Mouse (Mus musculus) cerebellum, adult (tissue): Measurements from ENCODE around the gene Gm45837.

Source experiments
- ATAC-seq: cut with Nextera tagmentation; 2 replicates; pipeline ENCODE4 v1.9.2; 2017; ENCODE audit warnings: mild to moderate bottlenecking, moderate library complexity, mixed read lengths; ENCODE audit not compliant: insufficient number of reproducible peaks, low FRiP score, low TSS enrichment

Gene Gm45837

GRCm38 (mm10) chr7:101487102-101487501 lies 76.4 kb downstream of the Gm45837 start:
- ATAC-seq = no peak

DNA sequence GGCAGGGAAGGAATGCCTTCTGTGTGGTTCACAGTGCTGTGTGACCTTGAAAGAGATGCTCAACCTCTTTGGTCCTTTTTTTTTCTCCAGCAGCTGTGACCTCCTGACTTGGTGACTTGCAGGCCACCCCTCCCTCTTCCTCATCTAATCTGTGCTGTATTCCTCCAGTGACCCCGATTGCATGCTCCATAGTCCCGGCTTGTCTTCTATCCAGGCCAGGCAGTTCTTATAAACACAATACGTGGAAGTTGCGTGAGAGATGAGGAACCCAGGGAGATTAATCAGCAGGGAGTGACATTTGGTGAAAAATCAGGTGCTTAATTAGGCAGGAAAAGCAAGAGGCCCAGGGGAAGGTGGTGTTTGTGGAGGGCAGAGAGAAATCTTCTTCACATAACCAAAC lies 80.3 kb downstream of the Gm45837 start:
- ATAC-seq = no peak

DNA sequence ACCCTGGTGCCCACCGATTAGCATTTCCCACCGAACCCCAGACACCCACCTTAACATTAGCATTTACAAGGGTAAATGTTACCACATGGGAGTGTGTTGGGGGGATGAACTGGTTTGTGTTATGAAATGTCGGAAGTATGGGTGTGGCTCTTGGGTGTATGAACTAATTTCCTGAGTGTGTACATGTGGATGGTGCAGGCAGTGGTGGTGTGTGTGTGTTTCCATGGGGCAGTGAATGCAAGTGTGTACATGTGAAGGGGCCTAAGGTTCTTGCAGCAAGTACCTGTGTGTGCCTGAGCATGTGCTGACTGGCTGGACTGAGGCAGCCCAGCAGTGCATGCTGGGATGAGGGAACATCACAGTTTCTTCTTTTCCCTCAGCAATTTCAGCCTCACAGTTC lies 87.7 kb downstream of the Gm45837 start:
- no peak for ATAC-seq

DNA sequence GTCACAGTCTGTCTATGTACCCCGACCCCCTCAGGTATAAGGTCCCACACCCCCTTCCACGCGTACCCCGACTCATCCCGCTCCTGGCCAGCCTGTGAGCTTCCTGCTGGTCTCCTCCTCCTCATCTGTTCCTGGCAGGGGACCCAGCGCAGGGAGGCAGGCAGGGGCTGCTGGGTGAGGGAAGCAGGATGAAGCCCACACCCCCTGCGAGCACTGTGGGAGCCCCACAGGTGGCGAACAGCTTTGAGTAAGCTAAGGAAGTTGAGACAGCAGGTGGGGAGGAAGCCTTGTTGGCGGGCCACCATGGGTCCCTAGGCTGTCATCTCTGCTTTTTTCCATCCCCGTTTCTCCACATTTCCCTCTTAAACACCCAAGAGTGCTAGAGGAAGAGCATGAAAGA lies 88.6 kb downstream of the Gm45837 start:
- ATAC-seq = no peak

- no peak for ATAC-seq
Measured at GRCm38 (mm10) chr7:101499701-101500100, 89.0 kb downstream of the Gm45837 start.

DNA sequence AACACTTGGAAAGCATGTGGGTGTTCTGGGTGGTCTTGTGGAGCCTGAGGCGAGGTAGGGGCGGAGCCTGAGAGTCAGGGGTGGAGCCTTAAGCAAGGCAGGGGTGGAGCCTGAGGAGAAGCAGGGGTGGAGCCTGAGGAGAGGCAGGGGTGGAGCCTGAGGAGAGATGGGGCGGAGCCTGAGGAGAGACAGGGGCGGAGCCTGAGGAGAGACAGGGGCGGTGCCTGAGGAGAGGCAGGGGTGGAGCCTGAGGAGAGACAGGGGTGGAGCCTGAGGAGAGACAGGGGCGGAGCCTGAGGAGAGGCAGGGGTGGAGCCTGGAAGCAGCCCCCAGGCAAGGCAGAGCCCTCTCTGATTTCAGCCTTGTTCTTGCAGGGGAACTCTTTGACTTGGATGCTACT lies 90.5 kb downstream of the Gm45837 start:
- ATAC-seq = no peak

DNA sequence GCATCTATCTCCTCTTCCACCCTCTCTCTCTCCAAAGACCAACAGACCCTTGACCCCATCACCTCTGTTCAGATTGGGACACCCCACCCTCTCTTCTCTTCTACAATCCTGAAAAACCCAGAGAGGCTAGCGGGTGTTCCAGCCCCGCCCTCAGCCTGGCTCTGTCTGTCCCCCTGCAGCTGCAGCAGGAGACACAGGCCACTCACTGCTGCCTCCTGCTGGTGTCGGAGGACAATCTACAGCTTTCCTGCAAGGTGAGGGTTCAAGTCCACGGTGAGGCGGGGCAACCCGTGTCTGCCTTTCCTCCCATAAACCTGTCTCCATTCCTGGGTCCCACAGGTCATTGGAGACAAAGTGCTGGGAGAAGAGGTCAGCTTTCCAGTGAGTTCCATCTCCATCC lies 91.0 kb downstream of the Gm45837 start:
- ATAC-seq = no peak

- no peak; the same call in 1 of the 2 replicates for ATAC-seq
Measured at GRCm38 (mm10) chr7:101503351-101503750, 92.7 kb downstream of the Gm45837 start.

DNA sequence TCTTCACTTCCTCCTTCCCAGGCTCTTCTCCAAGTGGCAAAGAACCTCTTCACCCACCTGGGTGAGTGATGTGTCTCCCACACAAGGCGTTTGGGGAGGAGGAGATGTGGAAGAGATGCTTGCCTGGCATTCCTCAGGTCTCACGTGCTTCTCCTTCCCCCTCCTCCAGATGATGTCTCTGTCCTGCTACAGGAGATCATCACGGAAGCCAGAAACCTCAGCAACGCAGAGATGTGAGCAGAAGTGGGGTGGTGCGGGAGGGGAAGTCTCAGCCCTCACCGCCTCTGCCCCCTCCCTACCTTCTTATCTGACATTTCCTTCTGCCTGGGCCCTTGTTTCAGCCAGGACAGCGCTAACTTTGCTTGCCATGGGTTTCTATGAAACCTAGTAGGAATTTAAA lies 93.1 kb downstream of the Gm45837 start:
- ATAC-seq = no peak

DNA sequence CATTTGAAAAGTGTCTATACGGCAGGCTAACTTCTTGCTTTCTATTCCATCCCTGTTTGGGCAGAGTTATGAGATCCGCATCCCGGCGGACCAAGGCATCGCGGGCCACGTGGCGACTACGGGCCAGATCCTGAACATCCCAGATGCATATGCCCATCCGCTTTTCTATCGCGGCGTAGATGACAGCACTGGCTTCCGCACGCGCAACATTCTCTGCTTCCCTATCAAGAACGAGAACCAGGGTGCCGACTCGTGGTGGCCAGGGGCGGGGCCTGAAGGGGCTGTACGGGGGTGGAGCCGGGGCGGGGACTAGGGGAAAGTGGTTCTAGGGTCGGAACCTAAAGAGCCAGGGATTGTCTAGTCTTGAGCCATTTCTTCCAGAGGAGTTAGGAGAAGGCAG lies 93.8 kb downstream of the Gm45837 start:
- no peak for ATAC-seq

GRCm38 (mm10) chr7:101509212-101509611 lies 98.5 kb downstream of the Gm45837 start:
- no peak; the same call in 1 of the 2 replicates for ATAC-seq

DNA sequence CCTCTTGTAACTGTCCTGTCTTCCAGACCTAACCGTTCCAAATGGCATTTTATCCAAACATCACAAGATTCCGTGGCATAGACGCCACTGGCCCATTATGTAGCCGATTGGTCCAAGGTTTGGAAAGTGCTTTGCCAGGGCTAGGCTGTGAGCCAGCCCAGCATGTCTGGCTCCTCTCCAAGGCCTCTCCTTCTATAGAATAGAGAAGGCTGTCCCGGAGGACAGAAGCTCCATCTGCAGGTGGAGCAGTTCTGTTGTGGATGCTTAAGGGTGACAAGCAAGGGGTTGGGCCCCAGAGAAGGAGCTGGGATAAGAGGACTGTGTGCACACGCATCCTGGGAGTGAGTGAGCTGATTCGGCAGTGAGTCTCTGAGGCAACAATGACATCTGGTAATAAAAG lies 103.0 kb downstream of the Gm45837 start:
- peak; percentile 62; the same call in 1 of the 2 replicates for ATAC-seq

GRCm38 (mm10) chr7:101514768-101515167 lies 104.1 kb downstream of the Gm45837 start:
- no peak for ATAC-seq

DNA sequence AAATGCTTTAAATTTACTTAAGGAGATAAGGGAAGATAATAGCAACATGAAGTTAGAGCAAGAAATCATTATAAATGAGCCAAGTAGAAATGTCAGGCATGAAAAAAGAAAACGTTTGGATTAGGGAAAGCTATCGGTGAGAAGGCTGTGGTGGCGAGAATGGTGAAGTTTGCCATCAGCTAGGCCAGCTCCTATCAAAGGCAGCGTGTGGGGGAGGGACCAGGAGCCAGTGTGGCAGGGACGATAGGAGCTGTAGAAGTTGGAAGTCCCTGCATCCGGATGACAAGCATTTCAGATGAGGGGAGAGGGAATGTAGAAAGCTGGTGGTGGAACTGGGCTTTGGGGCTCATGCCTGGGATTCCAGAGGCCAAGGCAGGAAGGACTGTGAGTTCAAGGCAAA lies 104.6 kb downstream of the Gm45837 start:
- no peak for ATAC-seq

DNA sequence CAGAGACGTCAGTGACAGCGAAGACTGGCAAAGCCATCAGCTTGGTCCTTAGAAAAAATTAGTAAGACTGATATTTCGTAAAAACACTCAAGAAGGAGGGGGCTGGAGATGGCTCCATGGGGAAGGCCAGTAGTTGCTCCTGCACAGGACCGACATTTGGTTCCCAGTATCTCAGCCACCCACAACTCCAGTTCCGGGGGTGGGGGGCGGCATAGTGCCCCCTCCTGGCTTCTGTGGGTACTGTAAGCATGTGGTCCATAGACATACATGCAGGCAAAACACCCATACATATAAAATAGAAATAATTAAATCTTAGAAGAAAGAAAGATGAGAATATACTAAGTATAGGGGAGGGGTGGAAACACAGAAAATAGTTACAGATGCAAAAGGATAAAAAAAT lies 105.8 kb downstream of the Gm45837 start:
- no peak for ATAC-seq

- ATAC-seq = no peak
Measured at GRCm38 (mm10) chr7:101521696-101522095, 111.0 kb downstream of the Gm45837 start.

- ATAC-seq = no peak
Measured at GRCm38 (mm10) chr7:101523205-101523604, 112.5 kb downstream of the Gm45837 start.

DNA sequence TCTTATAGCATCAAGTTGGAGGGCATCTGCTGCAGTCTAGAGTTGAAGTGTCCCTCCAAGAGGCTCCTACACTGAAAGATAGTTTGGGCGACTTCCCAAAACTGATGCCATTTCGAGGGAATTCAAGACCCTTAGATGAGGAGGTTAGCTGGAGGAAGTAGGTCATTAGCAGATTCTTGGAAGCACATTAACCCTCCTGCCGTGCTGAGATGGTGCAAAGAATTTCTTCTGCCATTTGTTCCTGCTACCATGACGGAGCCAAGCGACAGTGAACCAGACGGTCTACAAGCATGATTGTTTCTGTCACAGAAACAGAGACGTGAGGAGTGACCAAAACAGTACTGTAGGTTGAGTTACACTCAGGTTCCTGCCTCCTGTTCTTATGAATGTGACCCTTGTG lies 115.8 kb downstream of the Gm45837 start:
- ATAC-seq = no peak

GRCm38 (mm10) chr7:101534428-101534827 lies 123.7 kb downstream of the Gm45837 start:
- ATAC-seq = no peak

- ATAC-seq = no peak
Measured at GRCm38 (mm10) chr7:101535102-101535501, 124.4 kb downstream of the Gm45837 start.

GRCm38 (mm10) chr7:101535517-101535916 lies 124.8 kb downstream of the Gm45837 start:
- no peak for ATAC-seq

GRCm38 (mm10) chr7:101537541-101537940 lies 126.9 kb downstream of the Gm45837 start:
- ATAC-seq = no peak
